Mouse (Mus musculus): ENCODE measurements around the gene Col27a1.

DNA sequence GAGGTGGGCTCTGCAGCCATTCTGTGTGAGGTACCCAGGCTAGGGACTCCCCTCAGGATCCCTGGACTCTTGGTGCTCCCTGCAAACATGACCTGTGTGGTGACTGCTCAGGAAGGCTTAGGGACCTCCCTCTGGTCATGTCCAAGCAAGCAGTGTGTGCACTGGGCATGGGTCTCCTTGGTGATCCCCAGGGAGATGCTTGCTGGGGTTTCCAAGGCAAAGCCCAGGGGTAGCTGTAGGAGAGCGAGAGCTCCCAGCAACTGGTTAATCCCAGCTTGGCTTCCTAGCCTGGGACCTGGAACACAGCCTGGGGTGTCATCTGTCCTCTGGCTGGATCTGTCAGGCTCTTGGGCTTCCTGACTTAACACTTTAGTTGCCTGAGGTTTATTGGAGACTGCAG lies 161.6 kb downstream of the Col27a1 start:
- no peak for TF ChIP-seq CTCF (IDR thresholded peaks at IDR 0.05)
- no peak for TF ChIP-seq EP300 (IDR thresholded peaks at IDR 0.05; ENCODE audit: insufficient read depth, low read depth, low read length)
- TF ChIP-seq POLR2A (IDR thresholded peaks at IDR 0.05; ENCODE audit: insufficient read depth, low read depth, low read length) = no peak
